Mouse (Mus musculus) MEL (cell line): ENCODE measurements around the gene Mettl16. TPM values are rescaled to one million over a fixed set of nuclear protein-coding genes. Genes with fewer than 3 reads are reported as not detected.

Source experiments
- DNase-seq: peaks from one replicate; pipeline ENCODE4 v3.0.0; 2011; ENCODE audit warnings: low read depth, low spot score
- H3K27ac ChIP-seq: 2 replicates; pipeline ENCODE4 v1.5.1; 2012; ENCODE audit warnings: low read depth, mild to moderate bottlenecking, control low read depth, low read length, moderate library complexity; ENCODE audit not compliant: control insufficient read depth
- H3K27me3 ChIP-seq, 2 experiments: fragments of 150-350 bp in 1 of 2; sonication (generic) in 1 of 2; 2 replicates each; pipeline ENCODE4 v1.6.1; 2012; ENCODE audit warnings: low read length in 2 of 2, mild to moderate bottlenecking in 2 of 2, improper control_type of control experiment in 1 of 2, moderate library complexity in 1 of 2; ENCODE audit not compliant: insufficient read depth in 2 of 2, control insufficient read depth in 1 of 2
- H3K36me3 ChIP-seq, 2 experiments: 2 replicates each; pipeline ENCODE4 v1.6.1; 2012 to 2014; ENCODE audit warnings: low read length in 2 of 2, improper control_type of control experiment in 1 of 2, inconsistent platforms in 1 of 2, mild to moderate bottlenecking in 1 of 2; ENCODE audit not compliant: insufficient read depth in 2 of 2, control insufficient read depth in 1 of 2
- H3K4me1 ChIP-seq, 2 experiments: fragments of 150-350 bp in 1 of 2; sonication (generic) in 1 of 2; 2 replicates each; pipeline ENCODE4 v1.6.1; 2012; ENCODE audit warnings: low read length in 2 of 2, improper control_type of control experiment in 1 of 2, mild to moderate bottlenecking in 1 of 2; ENCODE audit not compliant: insufficient read depth in 2 of 2, control insufficient read depth in 1 of 2
- H3K4me3 ChIP-seq, 2 experiments: fragments of 150-350 bp in 1 of 2; sonication (generic) in 1 of 2; 2 replicates each; pipeline ENCODE4 v1.5.1; 2012; ENCODE audit warnings: low read depth in 2 of 2, low read length in 2 of 2, mild to moderate bottlenecking in 2 of 2, moderate library complexity in 2 of 2, control low read depth in 1 of 2, improper control_type of control experiment in 1 of 2; ENCODE audit not compliant: control insufficient read depth in 1 of 2, insufficient read depth in 1 of 2
- H3K79me2 ChIP-seq: 2 replicates; pipeline ENCODE4 v1.6.1; 2012; ENCODE audit warnings: mild to moderate bottlenecking, low read length, moderate library complexity; ENCODE audit not compliant: control insufficient read depth, poor library complexity, insufficient read depth
- H3K9ac ChIP-seq: 2 replicates; pipeline ENCODE4 v1.6.1; 2012; ENCODE audit warnings: low read depth, mild to moderate bottlenecking, control low read depth, low read length, moderate library complexity; ENCODE audit not compliant: control insufficient read depth, poor library complexity, severe bottlenecking
- H3K9me3 ChIP-seq: fragments of 150-350 bp; sonication (generic); replicated peaks from 2 replicates; pipeline ENCODE4 v1.6.1; 2012; ENCODE audit warnings: mild to moderate bottlenecking, low read length, improper control_type of control experiment, moderate library complexity; ENCODE audit not compliant: insufficient read depth
- BHLHE40 ChIP-seq: IDR thresholded peaks from 2 replicates; pipeline ENCODE4 v1.6.1; 2012; ENCODE audit warnings: low read depth, mild to moderate bottlenecking, inconsistent platforms, low read length, improper control_type of control experiment, borderline replicate concordance
- CHD1 ChIP-seq: IDR thresholded peaks from 2 replicates; pipeline ENCODE4 v1.6.1; 2012; ENCODE audit warnings: low read depth, mild to moderate bottlenecking, inconsistent platforms, low read length, improper control_type of control experiment
- CTCF ChIP-seq, 3 experiments: IDR thresholded peaks in 2 of 3; conservative IDR thresholded peaks in 1 of 3; 2 replicates each; pipeline ENCODE4 v1.5.1; 2011 to 2012; ENCODE audit warnings: low read length in 3 of 3, low read depth in 2 of 3, mild to moderate bottlenecking in 2 of 3, improper control_type of control experiment in 1 of 3, inconsistent platforms in 1 of 3, mixed read lengths in 1 of 3, moderate library complexity in 1 of 3; ENCODE audit not compliant: control insufficient read depth in 1 of 3, insufficient read depth in 1 of 3, poor library complexity in 1 of 3, severe bottlenecking in 1 of 3
- ELF1 ChIP-seq: IDR thresholded peaks from 2 replicates; pipeline ENCODE4 v1.6.1; 2014; ENCODE audit warnings: low read depth, mild to moderate bottlenecking, inconsistent platforms, low read length, improper control_type of control experiment, moderate library complexity
- EP300 ChIP-seq, 2 experiments: IDR thresholded peaks; 2 replicates each; pipeline ENCODE4 v1.6.1; 2011; ENCODE audit warnings: improper control_type of control experiment in 2 of 2, low read length in 2 of 2, low read depth in 1 of 2, mild to moderate bottlenecking in 1 of 2
- ETS1 ChIP-seq: IDR thresholded peaks from 2 replicates; pipeline ENCODE4 v1.6.1; 2012; ENCODE audit warnings: low read depth, mild to moderate bottlenecking, inconsistent platforms, low read length, improper control_type of control experiment, moderate library complexity
- GABPA ChIP-seq: IDR thresholded peaks from 2 replicates; pipeline ENCODE4 v1.6.1; 2012; ENCODE audit warnings: low read depth, mild to moderate bottlenecking, inconsistent platforms, low read length, improper control_type of control experiment, moderate library complexity
- HCFC1 ChIP-seq: IDR thresholded peaks from 2 replicates; pipeline ENCODE4 v1.6.1; 2012; ENCODE audit warnings: low read depth, mild to moderate bottlenecking, inconsistent platforms, low read length, improper control_type of control experiment, moderate library complexity
- JUND ChIP-seq: IDR thresholded peaks from 2 replicates; pipeline ENCODE4 v1.6.1; 2011; ENCODE audit warnings: low read depth, mild to moderate bottlenecking, improper control_type of control experiment, low read length
- KAT2A ChIP-seq: conservative IDR thresholded peaks from 2 replicates; pipeline ENCODE4 v1.6.1; 2012; ENCODE audit warnings: low read depth, low read length, improper control_type of control experiment, inconsistent platforms
- MAFK ChIP-seq: IDR thresholded peaks from 2 replicates; pipeline ENCODE4 v1.6.1; 2011; ENCODE audit warnings: low read depth, mild to moderate bottlenecking, low read length, improper control_type of control experiment, borderline replicate concordance
- MAZ ChIP-seq: IDR thresholded peaks from 2 replicates; pipeline ENCODE4 v1.6.1; 2012; ENCODE audit warnings: low read depth, mild to moderate bottlenecking, inconsistent platforms, low read length, improper control_type of control experiment
- MEF2A ChIP-seq: IDR thresholded peaks from 2 replicates; pipeline ENCODE4 v1.6.1; 2014; ENCODE audit warnings: low read depth, mild to moderate bottlenecking, inconsistent platforms, low read length, improper control_type of control experiment; ENCODE audit not compliant: poor library complexity, insufficient replicate concordance, severe bottlenecking; ENCODE audit errors: extremely low read depth
- MYC ChIP-seq: IDR thresholded peaks from 2 replicates; pipeline ENCODE4 v1.6.1; 2011; ENCODE audit warnings: low read depth, mild to moderate bottlenecking, low read length, improper control_type of control experiment, moderate library complexity
- POLR2AphosphoS2 ChIP-seq: IDR thresholded peaks from 2 replicates; pipeline ENCODE4 v1.6.1; 2011; ENCODE audit warnings: low read length, improper control_type of control experiment
- RAD21 ChIP-seq: IDR thresholded peaks from 2 replicates; pipeline ENCODE4 v1.6.1; 2011; ENCODE audit warnings: mild to moderate bottlenecking, low read depth, low read length, improper control_type of control experiment
- RCOR1 ChIP-seq: IDR thresholded peaks from 2 replicates; pipeline ENCODE4 v1.6.1; 2012; ENCODE audit warnings: low read depth, mild to moderate bottlenecking, inconsistent platforms, low read length, improper control_type of control experiment
- TCF12 ChIP-seq: IDR thresholded peaks from 2 replicates; pipeline ENCODE4 v1.6.1; 2014; ENCODE audit warnings: low read depth, mild to moderate bottlenecking, inconsistent platforms, low read length, improper control_type of control experiment, moderate library complexity
- UBTF ChIP-seq: IDR thresholded peaks from 2 replicates; pipeline ENCODE4 v1.6.1; 2012; ENCODE audit warnings: low read depth, mild to moderate bottlenecking, inconsistent platforms, low read length, improper control_type of control experiment, moderate library complexity, borderline replicate concordance; ENCODE audit not compliant: insufficient read depth
- polyA plus RNA-seq, 2 experiments: library from polyadenylated mRNA; stranded (reverse) in 1 of 2; unstranded in 1 of 2; fragments of >175 nt in 1 of 2; fragments of >200 nt in 1 of 2; gene quantifications; 2 replicates each; pipeline versions ENCODE4 v1.2.1 to v1.2.4; 2012; ENCODE audit warnings: low replicate concordance in 2 of 2, low read depth in 1 of 2; ENCODE audit not compliant: insufficient read length in 2 of 2, insufficient read depth in 1 of 2, missing spikeins in 1 of 2
- total RNA-seq: library from RNA; depleted of rRNA; stranded (reverse); fragments of 300-350 nt; gene quantifications from 2 replicates; pipeline ENCODE4 v1.2.3, GENCODE M21; 2012

Gene Mettl16
- total and polyA plus RNA-seq, 3 experiments: 76.3 to 116 TPM; not detected in 1

DNA sequence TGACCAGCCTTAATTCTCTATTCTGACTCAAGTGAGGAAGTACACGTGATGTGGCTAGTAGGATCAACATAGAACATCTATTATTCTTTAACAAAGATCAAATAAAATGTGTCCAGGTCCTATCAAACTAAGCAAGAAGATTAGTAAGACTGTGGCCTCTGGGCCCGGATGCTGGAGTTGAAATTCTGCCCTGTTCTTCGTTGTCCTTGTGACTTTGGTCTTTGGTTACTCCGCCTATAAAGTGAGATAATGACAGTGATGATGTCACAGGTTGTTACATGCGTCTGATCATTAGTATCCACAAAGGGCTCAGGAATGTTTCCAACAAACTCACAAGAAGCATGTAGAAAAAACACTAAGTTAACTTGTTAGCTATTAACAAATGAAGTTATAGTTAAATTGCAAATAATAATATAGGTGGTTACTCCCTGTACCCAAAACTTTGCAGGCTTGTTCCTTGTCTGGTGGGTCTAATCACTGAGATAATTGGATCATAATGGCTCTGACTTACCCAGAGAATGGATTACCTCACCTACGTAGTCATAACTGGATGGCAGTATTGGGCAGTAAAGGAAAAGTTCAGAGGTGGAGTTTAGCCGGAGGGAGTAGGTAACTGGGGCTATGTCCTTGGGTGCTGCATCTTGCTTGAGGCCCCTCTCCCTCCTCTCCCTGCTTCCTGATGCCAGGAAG lies 19.8 kb upstream of the Mettl16 start:
- DNase-seq: no peak
- H3K79me2 ChIP-seq: no peaks in the 10 kb centered on the region

DNA sequence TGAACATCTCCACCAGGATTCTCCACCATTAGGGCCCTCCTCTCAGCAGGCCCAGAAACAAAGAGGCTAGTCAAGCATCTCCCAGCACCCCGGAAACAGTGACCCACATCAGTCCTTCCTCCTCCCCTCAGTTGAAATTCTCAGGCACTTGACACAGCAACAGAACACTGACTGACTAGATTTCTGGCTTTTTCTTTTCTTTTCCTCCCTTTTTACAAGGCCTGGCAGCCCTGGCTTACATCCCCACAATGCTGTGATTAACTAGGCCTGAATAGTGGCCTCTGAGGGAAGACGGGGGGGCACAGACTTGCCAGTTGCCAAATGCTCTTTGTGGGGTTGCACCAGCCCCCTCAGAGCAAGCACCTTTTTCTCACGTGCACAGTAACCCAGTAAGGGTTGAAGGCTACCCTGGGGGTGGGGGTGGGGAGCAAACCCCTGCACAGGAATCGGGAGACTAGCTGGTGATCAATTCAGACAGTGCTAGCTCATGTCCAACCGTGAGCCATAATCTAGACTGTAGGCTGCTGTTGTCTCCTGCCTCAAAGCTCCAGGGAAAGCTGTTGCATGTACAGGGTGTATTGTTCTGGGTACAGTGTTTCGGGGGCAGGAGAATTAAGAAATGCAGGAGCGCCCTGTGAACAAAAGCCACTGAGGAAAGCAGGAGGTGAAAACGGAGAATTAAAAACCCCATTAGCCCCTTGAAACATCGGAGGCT lies 19.1 kb upstream of the Mettl16 start:
- Histone ChIP-seq H3K9ac (no peak overlapping the region), H3K27me3 (no peaks in the 10 kb centered on the region; a peak in 1 of 4 replicates), H3K79me2 (no peaks in the 10 kb centered on the region), H3K27ac (no peak overlapping the region), H3K4me1 (no peaks in the 10 kb centered on the region), H3K36me3 (no peaks in the 10 kb centered on the region), H3K9me3 (no peaks in the 10 kb centered on the region), H3K4me3 (no peak overlapping the region)
- no peak for TF ChIP-seq CHD1
- no peak for TF ChIP-seq KAT2A
- TF ChIP-seq MEF2A: no peak
- no peak for TF ChIP-seq MYC
- no peak for TF ChIP-seq EP300 (IDR thresholded peaks at IDR 0.05; ENCODE audit: low read depth in 1 of 2, low read length in 2 of 2)
- TF ChIP-seq POLR2AphosphoS2: no peak
- DNase-seq: no peak

More for the DNA sequence above, 19.8 kb upstream of the Mettl16 start:
- TF ChIP-seq RAD21 (no peak), GABPA (no peak)
- H3K36me3 ChIP-seq: no peaks in the 10 kb centered on the region
- H3K4me3 ChIP-seq: no peak overlapping the region
- H3K27ac ChIP-seq: no peak overlapping the region
- no peak overlapping the region for H3K9ac ChIP-seq
- no peaks in the 10 kb centered on the region for H3K4me1 ChIP-seq
- H3K9me3 ChIP-seq: no peaks in the 10 kb centered on the region
- no peaks in the 10 kb centered on the region for H3K27me3 ChIP-seq

DNA sequence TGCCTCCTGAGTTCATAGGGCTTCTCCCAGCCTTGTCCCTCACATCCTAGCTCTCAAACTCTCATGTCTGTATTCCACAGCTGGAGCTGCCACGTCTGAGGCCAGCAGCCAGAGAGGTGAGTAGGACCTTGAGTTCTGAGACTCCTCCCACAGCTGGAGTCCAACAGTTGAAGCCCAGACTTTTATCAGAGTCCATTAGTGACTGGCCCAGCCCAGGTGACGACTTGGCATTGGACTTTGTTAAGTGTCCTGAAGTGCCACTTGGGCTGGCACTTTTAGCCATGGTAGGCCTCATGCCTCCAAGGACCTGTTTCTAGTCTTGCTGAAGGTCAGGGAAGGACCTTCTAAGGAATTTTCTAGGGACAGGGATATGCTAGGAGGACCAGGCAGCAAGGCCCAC lies 14.0 kb upstream of the Mettl16 start:
- no peak for TF ChIP-seq POLR2AphosphoS2
- TF ChIP-seq MAZ: no peak
- no peak for TF ChIP-seq MEF2A
- TF ChIP-seq JUND: no peak
- TF ChIP-seq CTCF (IDR thresholded peaks at IDR 0.05 in 2 of 3, conservative IDR thresholded peaks at IDR 0.05 in 1 of 3; ENCODE audit: control insufficient read depth in 1 of 3, insufficient read depth in 1 of 3, low read depth in 2 of 3, low read length in 3 of 3, poor library complexity in 1 of 3, severe bottlenecking in 1 of 3): no peak
- TF ChIP-seq HCFC1: no peak
- no peak for TF ChIP-seq TCF12
- TF ChIP-seq UBTF: no peak
- no peak for TF ChIP-seq MAFK
- no peak for TF ChIP-seq ELF1
- no peak for TF ChIP-seq BHLHE40
- TF ChIP-seq ETS1: no peak
- TF ChIP-seq RCOR1: no peak
- H3K9ac ChIP-seq: no peak overlapping the region
- H3K4me1 ChIP-seq: no peaks in the 10 kb centered on the region
- no peak for DNase-seq
- no peaks in the 10 kb centered on the region for H3K79me2 ChIP-seq
- H3K27me3 ChIP-seq: no peaks in the 10 kb centered on the region; a peak in 1 of 4 replicates
- H3K4me3 ChIP-seq: no peak overlapping the region
- H3K36me3 ChIP-seq: no peaks in the 10 kb centered on the region
- H3K27ac ChIP-seq: no peak overlapping the region
- H3K9me3 ChIP-seq: no peaks in the 10 kb centered on the region
